Mouse (Mus musculus) limb, embryonic 14.5 days (tissue): ENCODE data around the gene Plekho1. TPM values are rescaled to one million over a fixed set of nuclear protein-coding genes. Genes with fewer than 3 reads are reported as not detected.

Source experiments
- ATAC-seq: fragments of 200-750 bp; cut with Nextera tagmentation; 2 replicates; pipeline ENCODE4 v1.8.0; 2017; ENCODE audit warnings: low read depth, moderate number of reproducible peaks, moderate TSS enrichment; ENCODE audit not compliant: low FRiP score
- DNase-seq: peaks from one replicate; pipeline ENCODE4 v3.0.0-alpha.2; 2015; ENCODE audit warnings: low spot score
- H3K27ac ChIP-seq: fragments of 300-500 bp; sonication (generic); replicated peaks from 2 replicates; pipeline ENCODE4 v1.5.1; 2014; ENCODE audit warnings: low read depth, mild to moderate bottlenecking, low read length, moderate library complexity, mixed read lengths
- H3K27me3 ChIP-seq: fragments of 300-500 bp; sonication (generic); 2 replicates; pipeline ENCODE4 v1.6.1; 2014; ENCODE audit warnings: low read length, mixed read lengths; ENCODE audit not compliant: control insufficient read depth, insufficient read depth
- H3K36me3 ChIP-seq: fragments of 300-500 bp; sonication (generic); 2 replicates; pipeline ENCODE4 v1.6.1; 2014; ENCODE audit warnings: mild to moderate bottlenecking, low read length, moderate library complexity, mixed read lengths; ENCODE audit not compliant: control insufficient read depth, insufficient read depth
- H3K4me1 ChIP-seq: fragments of 300-500 bp; sonication (generic); 2 replicates; pipeline ENCODE4 v1.6.1; 2014; ENCODE audit warnings: antibody characterized with exemption, low read length, mixed read lengths; ENCODE audit not compliant: control insufficient read depth, insufficient read depth
- H3K4me2 ChIP-seq: fragments of 300-500 bp; sonication (generic); replicated peaks from 2 replicates; pipeline ENCODE4 v1.6.1; 2014; ENCODE audit warnings: low read depth, mild to moderate bottlenecking, low read length, moderate library complexity; ENCODE audit not compliant: severe bottlenecking
- H3K4me3 ChIP-seq: fragments of 300-500 bp; sonication (generic); replicated peaks from 2 replicates; pipeline ENCODE4 v1.5.1; 2014; ENCODE audit warnings: low read length
- H3K9ac ChIP-seq: fragments of 300-500 bp; sonication (generic); 2 replicates; pipeline ENCODE4 v1.6.1; 2014; ENCODE audit warnings: mild to moderate bottlenecking, low read depth, low read length, moderate library complexity; ENCODE audit not compliant: severe bottlenecking
- H3K9me3 ChIP-seq: fragments of 300-500 bp; sonication (generic); 2 replicates; pipeline ENCODE4 v1.6.1; 2016; ENCODE audit warnings: low read length; ENCODE audit not compliant: control insufficient read depth
- POLR2A ChIP-seq: fragments of 200-500 bp; IDR thresholded peaks from 2 replicates; pipeline ENCODE4 v1.8.0; 2012; ENCODE audit warnings: inconsistent platforms, mild to moderate bottlenecking, moderate library complexity, borderline replicate concordance; ENCODE audit not compliant: insufficient read depth, insufficient read length; ENCODE audit errors: extremely low read depth
- WGBS: fragments of 180-500 bp; shearing (Covaris S2); extraction: QIAGEN DNeasy Blood & Tissue Kit; methylation state at CpG from one replicate; pipeline ENCODE4 v1.1.7; 2014; 5-methylcytosine and 5-hydroxymethylcytosine counted together
- polyA plus RNA-seq, 2 experiments: library from polyadenylated mRNA; depleted of rRNA in 1 of 2; stranded (reverse) in 1 of 2; unstranded in 1 of 2; fragments of >200 nt; fragmentation: Nextera tagmentation in 1 of 2; extraction: Ambion mirVana in 1 of 2; gene quantifications; 2 replicates each; pipeline versions ENCODE4 v1.2.1 to v1.2.3; 2012 to 2014

The Plekho1 gene
- polyA plus RNA-seq, 2 experiments = 38.0 to 120 TPM

DNA sequence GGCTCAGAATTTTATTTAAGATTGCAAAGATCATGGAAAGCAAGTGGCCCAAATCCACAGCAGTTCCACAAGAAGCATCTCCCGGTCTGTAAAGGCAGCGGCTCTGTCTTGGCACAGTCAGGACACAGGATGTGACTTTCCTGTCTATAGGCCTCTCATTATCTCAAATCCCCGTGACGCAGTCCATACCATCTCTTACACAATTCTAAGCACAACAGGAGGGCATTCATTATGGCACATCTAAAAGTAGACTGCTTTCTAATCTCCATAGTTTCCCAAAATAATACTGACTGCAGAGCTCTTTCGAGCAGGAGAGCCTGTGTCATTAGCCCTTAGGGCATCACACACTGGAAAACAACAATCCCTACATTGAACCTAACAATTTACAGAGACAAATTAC, 17.0 kb upstream of the Plekho1 start:
- Histone ChIP-seq H3K27me3 (no peaks in the 10 kb centered on the region), H3K36me3 (no peaks in the 10 kb centered on the region), H3K9ac (no peak overlapping the region), H3K4me3 (no peak overlapping the region), H3K9me3 (no peaks in the 10 kb centered on the region), H3K27ac (no peak overlapping the region), H3K4me1 (no peaks in the 10 kb centered on the region), H3K4me2 (no peak overlapping the region)
- ATAC-seq = no peak
- DNase-seq = no peak
- WGBS = 71% methylated on average over 5 of the region's 5 CpGs
- no peak for TF ChIP-seq POLR2A

DNA sequence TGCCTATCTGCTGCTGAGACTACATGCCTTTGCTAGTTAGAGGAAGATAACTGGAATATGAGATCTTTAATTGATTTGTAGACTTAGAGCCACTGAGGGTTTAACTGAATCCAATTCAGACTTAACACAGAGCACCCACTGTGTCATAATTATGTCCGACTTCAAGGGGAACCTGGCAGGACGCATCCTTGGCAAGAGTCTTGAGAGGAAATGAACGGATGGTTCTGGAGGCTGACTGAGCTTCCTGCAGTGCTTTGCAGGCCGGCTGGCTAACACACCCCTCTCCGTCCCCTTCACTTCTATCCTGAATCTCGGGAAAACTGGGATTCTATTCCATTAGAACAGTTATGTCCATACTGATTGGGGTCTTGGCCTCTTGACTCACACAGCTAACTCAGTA, 12.7 kb upstream of the Plekho1 start:
- H3K4me1 ChIP-seq = no peaks in the 10 kb centered on the region
- no peak overlapping the region for H3K4me3 ChIP-seq
- no peak overlapping the region for H3K27ac ChIP-seq
- no peaks in the 10 kb centered on the region for H3K27me3 ChIP-seq
- 85% methylated on average over 6 of the region's 6 CpGs for WGBS
- no peaks in the 10 kb centered on the region for H3K9me3 ChIP-seq
- no peak overlapping the region for H3K9ac ChIP-seq
- DNase-seq = no peak
- no peak overlapping the region for H3K4me2 ChIP-seq
- TF ChIP-seq POLR2A = no peak
- no peaks in the 10 kb centered on the region for H3K36me3 ChIP-seq
- ATAC-seq = no peak

DNA sequence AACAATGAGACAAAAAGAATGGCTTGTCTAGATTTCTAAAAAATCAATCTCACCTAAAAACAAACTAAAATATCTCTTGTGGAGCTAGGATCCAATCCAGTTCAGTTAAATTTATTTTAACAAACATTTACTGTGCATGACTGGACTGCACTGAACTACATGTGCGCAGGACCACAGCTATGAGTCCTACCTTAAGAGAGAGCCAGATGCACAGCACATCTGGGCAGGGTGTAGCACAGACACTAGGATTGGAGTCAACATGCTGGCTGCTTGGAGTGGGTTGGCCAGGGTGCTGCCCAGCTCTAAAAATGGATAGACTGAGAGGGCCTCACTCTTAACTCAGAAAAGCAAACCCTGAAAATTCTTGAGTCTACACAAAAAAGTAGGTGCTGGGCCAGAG, 5.8 kb upstream of the Plekho1 start:
- no peak overlapping the region for H3K9ac ChIP-seq
- H3K4me3 ChIP-seq = no peak overlapping the region
- no peaks in the 10 kb centered on the region for H3K9me3 ChIP-seq
- H3K36me3 ChIP-seq = 0 out of 2 replicates have a peak, but pooled peaks cover 2% of the 10 kb centered on the region
- no peak for ATAC-seq
- 96% methylated on average over 1 of the region's 1 CpGs for WGBS
- no peak for DNase-seq
- H3K27ac ChIP-seq = no peak overlapping the region
- no peak overlapping the region for H3K4me2 ChIP-seq
- no peak for TF ChIP-seq POLR2A
- no peaks in the 10 kb centered on the region for H3K27me3 ChIP-seq
- H3K4me1 ChIP-seq = peaks cover 13% of the 10 kb centered on the region

DNA sequence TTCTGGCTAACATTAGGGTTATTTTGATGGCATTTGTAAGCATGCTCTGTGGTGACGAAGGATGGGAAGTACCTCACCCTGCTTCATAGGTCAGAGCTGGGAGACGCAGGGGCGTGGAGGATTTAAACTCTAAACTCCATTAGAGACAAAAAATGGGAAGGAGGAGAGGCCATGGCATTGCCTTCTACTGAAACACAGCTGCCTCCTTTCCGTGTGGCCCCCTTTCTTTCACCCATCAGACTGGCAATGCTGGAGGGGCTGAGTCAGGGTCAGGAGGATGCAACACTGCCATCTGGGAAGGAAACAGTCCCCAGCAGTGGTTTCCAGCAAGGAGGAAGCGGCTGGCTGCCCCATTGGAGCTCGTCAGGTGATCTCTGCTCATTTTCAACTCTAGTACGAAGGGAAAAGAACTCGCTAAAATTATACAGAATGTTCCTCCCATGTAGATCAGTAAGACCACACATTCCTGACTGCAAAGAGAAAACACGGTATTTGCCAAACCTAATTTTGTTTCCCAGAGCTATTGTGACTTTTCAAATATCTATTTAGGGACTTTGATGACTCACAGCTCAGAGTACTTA, 5.2 kb upstream of the Plekho1 start:
- Histone ChIP-seq H3K27ac (no peak overlapping the region), H3K9me3 (no peaks in the 10 kb centered on the region), H3K27me3 (no peaks in the 10 kb centered on the region), H3K4me3 (no peak overlapping the region), H3K9ac (no peak overlapping the region), H3K4me2 (no peak overlapping the region), H3K36me3 (0 out of 2 replicates have a peak, but pooled peaks cover 2% of the 10 kb centered on the region), H3K4me1 (peaks cover 15% of the 10 kb centered on the region)
- TF ChIP-seq POLR2A = no peak
- no peak for DNase-seq
- ATAC-seq = no peak
- 71% methylated on average over 9 of the region's 9 CpGs for WGBS

DNA sequence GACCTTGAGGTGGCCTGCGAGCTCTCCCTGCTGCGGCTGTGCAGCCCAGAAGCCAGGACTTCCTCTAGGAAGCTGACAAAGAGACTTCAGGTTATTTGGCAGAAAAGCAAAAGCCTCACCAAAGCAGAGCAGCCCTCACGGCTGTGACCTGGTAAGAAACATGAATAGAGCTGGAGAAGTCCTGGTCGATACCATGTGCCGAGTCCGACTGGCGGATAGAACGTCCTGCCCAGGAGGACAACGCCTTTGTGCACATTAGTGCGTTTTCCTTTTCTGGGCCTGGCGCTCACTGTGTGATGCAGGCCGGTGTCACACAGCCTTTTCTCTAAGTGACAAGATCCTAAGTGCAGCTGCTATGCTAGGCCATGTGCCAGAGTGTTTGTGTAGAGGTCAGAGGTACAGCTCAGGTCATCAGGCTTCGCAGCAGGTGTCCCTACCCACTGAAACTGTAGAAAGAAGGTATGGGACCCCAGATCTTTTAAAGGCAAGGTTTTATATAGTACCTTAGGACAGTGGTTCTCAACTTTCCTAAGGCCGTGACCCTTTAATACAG, 4.4 kb upstream of the Plekho1 start:
- H3K27me3 ChIP-seq = no peaks in the 10 kb centered on the region
- H3K36me3 ChIP-seq = 0 out of 2 replicates have a peak, but pooled peaks cover 2% of the 10 kb centered on the region
- H3K9me3 ChIP-seq = no peaks in the 10 kb centered on the region
- H3K4me2 ChIP-seq = no peak overlapping the region
- no peak overlapping the region for H3K27ac ChIP-seq
- 92% methylated on average over 14 of the region's 14 CpGs for WGBS
- H3K4me3 ChIP-seq = no peak overlapping the region
- no peak for TF ChIP-seq POLR2A
- H3K9ac ChIP-seq = no peak overlapping the region
- no peak for ATAC-seq
- H3K4me1 ChIP-seq = peaks cover 15% of the 10 kb centered on the region
- no peak for DNase-seq
